Mouse (Mus musculus) lung, postnatal 0 days (tissue): ENCODE results near the gene Nup214. TPM values are rescaled to one million over a fixed set of nuclear protein-coding genes. Genes with fewer than 3 reads are reported as not detected.

Experiments
- ATAC-seq: fragments of 200-750 bp; cut with Nextera tagmentation; 2 replicates; pipeline ENCODE4 v1.8.0; 2017; ENCODE audit warnings: moderate library complexity
- DNase-seq: peaks from one replicate; pipeline ENCODE4 v3.0.0-alpha.2; 2016; ENCODE audit warnings: low spot score
- H3K27ac ChIP-seq: fragments of 300-500 bp; sonication (generic); 2 replicates; pipeline ENCODE4 v1.5.1; 2014; ENCODE audit warnings: antibody characterized with exemption, mild to moderate bottlenecking, low read length, mixed read lengths
- H3K27me3 ChIP-seq: fragments of 300-500 bp; sonication (generic); replicated peaks from 2 replicates; pipeline ENCODE4 v1.6.1; 2014; ENCODE audit warnings: low read length, mixed read lengths; ENCODE audit not compliant: insufficient read depth
- H3K36me3 ChIP-seq: fragments of 300-500 bp; sonication (generic); 2 replicates; pipeline ENCODE4 v1.6.1; 2014; ENCODE audit warnings: low read length, mixed read lengths; ENCODE audit not compliant: insufficient read depth
- H3K4me1 ChIP-seq: fragments of 300-500 bp; sonication (generic); 2 replicates; pipeline ENCODE4 v1.6.1; 2014; ENCODE audit warnings: antibody characterized with exemption, low read depth, low read length, mixed read lengths; ENCODE audit not compliant: insufficient read depth
- H3K4me2 ChIP-seq: fragments of 300-500 bp; sonication (generic); replicated peaks from 2 replicates; pipeline ENCODE4 v1.6.1; 2014; ENCODE audit warnings: low read depth, mild to moderate bottlenecking, low read length, moderate library complexity, mixed read lengths
- H3K4me3 ChIP-seq: fragments of 300-500 bp; sonication (generic); 2 replicates; pipeline ENCODE4 v1.5.1; 2014; ENCODE audit warnings: low read depth, low read length
- H3K9ac ChIP-seq: fragments of 300-500 bp; sonication (generic); replicated peaks from 2 replicates; pipeline ENCODE4 v1.6.1; 2014; ENCODE audit warnings: low read depth, mild to moderate bottlenecking
- H3K9me3 ChIP-seq: fragments of 300-500 bp; sonication (generic); 2 replicates; pipeline ENCODE4 v1.6.1; 2016; ENCODE audit warnings: low read length, mixed read lengths
- CTCF ChIP-seq: IDR thresholded peaks from 2 replicates; pipeline ENCODE4 v1.5.1; 2016; ENCODE audit warnings: antibody characterized with exemption, mild to moderate bottlenecking
- EP300 ChIP-seq: IDR thresholded peaks from 2 replicates; pipeline ENCODE4 v1.6.1; 2016; ENCODE audit warnings: antibody characterized with exemption, mild to moderate bottlenecking, control low read depth
- WGBS: fragments of 180-500 bp; shearing (Covaris S2); extraction: QIAGEN DNeasy Blood & Tissue Kit; methylation state at CpG from one replicate; pipeline ENCODE4 v1.1.7; 2014; 5-methylcytosine and 5-hydroxymethylcytosine counted together
- polyA plus RNA-seq: library from polyadenylated mRNA; unstranded; fragments of >200 nt; fragmentation: Nextera tagmentation; extraction: Ambion mirVana; gene quantifications from 2 replicates; pipeline ENCODE4 v1.2.1, GENCODE M21; 2015

Nup214 gene
- polyA plus RNA-seq, 1 experiment from 2014 or later: 57.1 TPM

DNA sequence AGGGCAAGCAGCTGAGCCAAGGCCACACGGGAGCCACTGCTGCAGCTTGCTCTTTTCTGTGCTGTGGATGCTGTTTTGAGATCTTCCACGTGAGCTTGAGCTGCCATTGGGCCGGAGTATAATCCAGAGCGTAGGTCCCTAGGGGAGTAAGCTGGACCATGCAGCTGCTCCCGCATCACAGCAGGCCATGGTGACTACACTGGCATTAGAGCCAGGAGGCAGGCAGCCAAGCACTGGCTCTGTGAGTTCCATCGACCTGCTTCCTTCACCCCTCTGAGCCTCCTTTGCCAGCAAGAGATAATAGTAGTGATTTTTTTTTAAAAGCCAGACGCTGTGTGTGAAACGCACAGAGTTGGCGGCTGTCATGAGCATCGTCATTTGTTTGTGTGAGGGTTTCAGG is 22.0 kb upstream of the Nup214 start:
- no peak for DNase-seq
- H3K27ac ChIP-seq: no peak overlapping the region
- WGBS: 86% methylated on average over 10 of the region's 10 CpGs

DNA sequence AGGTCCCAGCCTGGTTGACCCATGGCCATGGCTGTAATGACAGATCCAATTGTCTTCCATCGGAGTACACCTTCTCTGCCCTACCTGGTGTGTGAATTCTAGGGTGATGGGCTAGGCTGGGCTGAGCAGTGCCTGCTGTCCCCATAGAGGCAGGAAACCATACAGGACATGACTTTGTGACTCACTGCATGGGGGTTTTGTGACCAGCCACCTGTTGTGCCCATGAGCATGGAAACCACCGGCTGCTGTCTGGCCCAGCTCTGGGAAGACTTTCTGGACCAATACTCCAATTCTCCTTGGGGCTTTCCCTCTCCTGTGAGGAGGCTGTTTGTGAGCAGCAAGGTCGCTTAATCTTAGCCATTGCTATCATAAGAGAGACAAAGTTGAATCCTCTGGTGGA is 21.5 kb upstream of the Nup214 start:
- no peak for TF ChIP-seq EP300
- TF ChIP-seq CTCF: no peak
- Histone ChIP-seq H3K4me1 (peaks cover 4% of the 10 kb centered on the region), H3K27me3 (no peaks in the 10 kb centered on the region), H3K9ac (no peak overlapping the region), H3K36me3 (no peaks in the 10 kb centered on the region), H3K4me3 (no peak overlapping the region), H3K9me3 (no peaks in the 10 kb centered on the region), H3K4me2 (no peak overlapping the region), H3K27ac (no peak overlapping the region)
- 84% methylated on average over 3 of the region's 3 CpGs for WGBS
- DNase-seq (no peak), ATAC-seq (no peak)

More for the DNA sequence above, 22.0 kb upstream of the Nup214 start:
- H3K4me2 ChIP-seq: no peak overlapping the region
- no peaks in the 10 kb centered on the region for H3K36me3 ChIP-seq
- H3K9ac ChIP-seq: no peak overlapping the region
- no peaks in the 10 kb centered on the region for H3K9me3 ChIP-seq
- TF ChIP-seq CTCF: no peak
- no peak for TF ChIP-seq EP300
- no peak for ATAC-seq
- H3K27me3 ChIP-seq: no peaks in the 10 kb centered on the region
- H3K4me1 ChIP-seq: peaks cover 4% of the 10 kb centered on the region
- no peak overlapping the region for H3K4me3 ChIP-seq

DNA sequence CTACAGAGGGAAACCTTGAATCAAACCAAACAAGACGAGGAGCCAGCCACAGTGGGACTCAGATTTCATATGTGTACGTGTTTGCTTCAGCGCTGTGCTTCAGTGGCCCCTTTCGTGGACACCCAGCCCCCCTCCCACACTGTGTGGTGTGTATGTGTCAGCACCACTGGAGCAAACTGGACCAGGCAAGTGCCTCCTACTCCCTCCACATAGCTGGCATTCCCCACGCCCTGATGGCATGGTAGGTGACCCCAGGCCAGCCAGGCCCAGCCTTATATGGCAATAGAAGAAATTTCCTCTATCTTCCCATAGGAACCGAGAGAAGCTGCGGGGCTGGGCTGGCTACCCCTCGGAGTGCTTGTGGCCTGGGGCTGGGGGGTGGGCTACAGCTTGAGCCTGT is 20.5 kb upstream of the Nup214 start:
- Histone ChIP-seq H3K27me3 (no peaks in the 10 kb centered on the region), H3K27ac (no peak overlapping the region), H3K4me2 (no peak overlapping the region), H3K36me3 (no peaks in the 10 kb centered on the region), H3K4me3 (no peak overlapping the region), H3K9me3 (no peaks in the 10 kb centered on the region), H3K9ac (no peak overlapping the region), H3K4me1 (peaks cover 4% of the 10 kb centered on the region)
- TF ChIP-seq EP300 (no peak), CTCF (no peak)
- ATAC-seq (0 out of 2 replicates have a peak, but pooled peaks have one; percentile 32), DNase-seq (no peak)
- WGBS: 55% methylated on average over 8 of the region's 8 CpGs

DNA sequence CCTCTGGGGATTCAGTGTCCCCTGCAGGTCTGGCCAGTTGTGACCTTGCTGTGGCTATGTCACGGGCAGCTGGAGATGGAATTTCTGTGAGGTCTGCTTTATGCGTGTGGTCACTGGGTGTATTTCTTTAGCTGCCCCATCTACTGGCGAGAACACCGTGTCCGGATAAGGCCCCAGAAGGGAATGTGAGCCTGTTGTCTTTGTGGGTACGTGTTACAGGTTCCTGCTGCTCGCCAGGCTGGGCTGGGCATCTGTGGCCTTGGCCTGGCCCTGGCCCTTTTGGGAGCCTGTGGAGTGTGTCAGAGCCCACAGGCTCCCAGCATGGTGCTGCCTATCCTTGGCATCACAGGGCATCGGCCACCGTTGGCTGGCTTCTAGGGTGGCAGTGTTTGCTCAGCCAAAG is 19.5 kb upstream of the Nup214 start:
- no peak for TF ChIP-seq EP300
- TF ChIP-seq CTCF: no peak
- no peaks in the 10 kb centered on the region for H3K9me3 ChIP-seq
- H3K27ac ChIP-seq: no peak overlapping the region
- WGBS: 83% methylated on average over 9 of the region's 9 CpGs
- no peak overlapping the region for H3K4me3 ChIP-seq
- H3K4me1 ChIP-seq: peaks cover 4% of the 10 kb centered on the region
- DNase-seq (no peak), ATAC-seq (no peak)
- H3K4me2 ChIP-seq: no peak overlapping the region
- H3K27me3 ChIP-seq: no peaks in the 10 kb centered on the region
- no peak overlapping the region for H3K9ac ChIP-seq
- H3K36me3 ChIP-seq: no peaks in the 10 kb centered on the region

- WGBS: 92% methylated on average over 5 of the region's 5 CpGs
Measured at GRCm38 (mm10) chr2:31955686-31956085, 18.6 kb upstream of the Nup214 start.

GRCm38 (mm10) chr2:31957211-31957610 is 17.0 kb upstream of the Nup214 start:
- no peak overlapping the region for H3K4me2 ChIP-seq
- no peak overlapping the region for H3K4me3 ChIP-seq
- H3K9ac ChIP-seq: no peak overlapping the region
- no peaks in the 10 kb centered on the region for H3K9me3 ChIP-seq
- H3K36me3 ChIP-seq: no peaks in the 10 kb centered on the region
- H3K27me3 ChIP-seq: no peaks in the 10 kb centered on the region
- H3K4me1 ChIP-seq: no peaks in the 10 kb centered on the region
- 85% methylated on average over 10 of the region's 10 CpGs for WGBS
- TF ChIP-seq EP300 (no peak), CTCF (no peak)
- ATAC-seq (no peak), DNase-seq (no peak)
- H3K27ac ChIP-seq: no peak overlapping the region

More at GRCm38 (mm10) chr2:31955686-31956085, 18.6 kb upstream of the Nup214 start:
- no peaks in the 10 kb centered on the region for H3K27me3 ChIP-seq
- H3K9ac ChIP-seq: no peak overlapping the region
- TF ChIP-seq EP300 (no peak), CTCF (no peak)
- H3K9me3 ChIP-seq: no peaks in the 10 kb centered on the region
- no peak overlapping the region for H3K4me2 ChIP-seq
- no peaks in the 10 kb centered on the region; the same call in 1 of the 2 replicates for H3K4me1 ChIP-seq
- ATAC-seq: no peak
- H3K36me3 ChIP-seq: no peaks in the 10 kb centered on the region
- no peak for DNase-seq
- H3K27ac ChIP-seq: no peak overlapping the region
- no peak overlapping the region for H3K4me3 ChIP-seq

GRCm38 (mm10) chr2:31960986-31961385 is 13.2 kb upstream of the Nup214 start:
- no peak overlapping the region for H3K4me2 ChIP-seq
- no peaks in the 10 kb centered on the region for H3K4me1 ChIP-seq
- TF ChIP-seq EP300: no peak
- no peak for TF ChIP-seq CTCF
- ATAC-seq (no peak), DNase-seq (no peak)
- H3K9ac ChIP-seq: no peak overlapping the region
- WGBS: 93% methylated on average over 8 of the region's 8 CpGs
- no peaks in the 10 kb centered on the region for H3K27me3 ChIP-seq
- no peak overlapping the region for H3K4me3 ChIP-seq
- H3K9me3 ChIP-seq: no peaks in the 10 kb centered on the region
- H3K36me3 ChIP-seq: no peaks in the 10 kb centered on the region
- no peak overlapping the region for H3K27ac ChIP-seq
